Mouse (Mus musculus): ENCODE results near the gene Ext2. TPM values are rescaled to one million over a fixed set of nuclear protein-coding genes. Genes with fewer than 3 reads are reported as not detected.

The Ext2 gene
- polyA plus RNA-seq, 1 experiment from 2014 or later, result 71.3 TPM

GRCm38 (mm10) chr2:93719792-93720675, 102.3 kb downstream of the Ext2 start:
- Histone ChIP-seq H3K9me3 (replicated peaks; ENCODE audit: control insufficient read depth, low read length, poor library complexity, severe bottlenecking) (no peaks in the 10 kb centered on the region), H3K4me1 (ENCODE audit: control insufficient read depth, insufficient read depth, low read length) (no peaks in the 10 kb centered on the region), H3K27me3 (ENCODE audit: control insufficient read depth, insufficient read depth, low read depth, low read length) (no peaks in the 10 kb centered on the region), H3K4me3 (ENCODE audit: low read depth, low read length) (no peak overlapping the region), H3K27ac (ENCODE audit: low read length) (no peak overlapping the region), H3K9ac (ENCODE audit: low read depth, low read length) (no peak overlapping the region), H3K4me2 (ENCODE audit: low read length) (no peak overlapping the region), H3K36me3 (ENCODE audit: control insufficient read depth, insufficient read depth, low read length) (0 out of 2 replicates have a peak, but pooled peaks cover 7% of the 10 kb centered on the region)
- WGBS, result 62% methylated on average over 9 of the region's 9 CpGs
- no peak for ATAC-seq

GRCm38 (mm10) chr2:93713267-93713666, 109.1 kb downstream of the Ext2 start:
- no peak overlapping the region for H3K27ac ChIP-seq (ENCODE audit: low read length)
- no peaks in the 10 kb centered on the region for H3K4me1 ChIP-seq (ENCODE audit: control insufficient read depth, insufficient read depth, low read length)
- H3K9me3 ChIP-seq (replicated peaks; ENCODE audit: control insufficient read depth, low read length, poor library complexity, severe bottlenecking), result no peaks in the 10 kb centered on the region
- no peak overlapping the region for H3K4me2 ChIP-seq (ENCODE audit: low read length)
- H3K4me3 ChIP-seq (ENCODE audit: low read depth, low read length), result no peak overlapping the region
- H3K36me3 ChIP-seq (ENCODE audit: control insufficient read depth, insufficient read depth, low read length), result 0 out of 2 replicates have a peak, but pooled peaks cover 7% of the 10 kb centered on the region
- no peaks in the 10 kb centered on the region for H3K27me3 ChIP-seq (ENCODE audit: control insufficient read depth, insufficient read depth, low read depth, low read length)
- no peak overlapping the region for H3K9ac ChIP-seq (ENCODE audit: low read depth, low read length)
- ATAC-seq, result no peak

- Histone ChIP-seq H3K4me1 (ENCODE audit: control insufficient read depth, insufficient read depth, low read length) (no peaks in the 10 kb centered on the region), H3K27me3 (ENCODE audit: control insufficient read depth, insufficient read depth, low read depth, low read length) (no peaks in the 10 kb centered on the region), H3K27ac (ENCODE audit: low read length) (no peak overlapping the region), H3K4me2 (ENCODE audit: low read length) (no peak overlapping the region), H3K9ac (ENCODE audit: low read depth, low read length) (no peak overlapping the region), H3K36me3 (ENCODE audit: control insufficient read depth, insufficient read depth, low read length) (no peaks in the 10 kb centered on the region), H3K9me3 (replicated peaks; ENCODE audit: control insufficient read depth, low read length, poor library complexity, severe bottlenecking) (no peaks in the 10 kb centered on the region), H3K4me3 (ENCODE audit: low read depth, low read length) (no peak overlapping the region)
- no peak for ATAC-seq
- 85% methylated on average over 3 of the region's 3 CpGs for WGBS
Measured at GRCm38 (mm10) chr2:93711460-93711859, 110.9 kb downstream of the Ext2 start.

GRCm38 (mm10) chr2:93709696-93710095, 112.7 kb downstream of the Ext2 start:
- Histone ChIP-seq H3K4me1 (ENCODE audit: control insufficient read depth, insufficient read depth, low read length) (no peaks in the 10 kb centered on the region), H3K27me3 (ENCODE audit: control insufficient read depth, insufficient read depth, low read depth, low read length) (no peaks in the 10 kb centered on the region), H3K4me3 (ENCODE audit: low read depth, low read length) (no peak overlapping the region), H3K27ac (ENCODE audit: low read length) (no peak overlapping the region), H3K36me3 (ENCODE audit: control insufficient read depth, insufficient read depth, low read length) (no peaks in the 10 kb centered on the region; the same call in 1 of the 2 replicates), H3K9me3 (replicated peaks; ENCODE audit: control insufficient read depth, low read length, poor library complexity, severe bottlenecking) (no peaks in the 10 kb centered on the region), H3K9ac (ENCODE audit: low read depth, low read length) (no peak overlapping the region), H3K4me2 (ENCODE audit: low read length) (no peak overlapping the region)
- ATAC-seq, result no peak
- WGBS, result 75% methylated on average over 3 of the region's 3 CpGs

GRCm38 (mm10) chr2:93709241-93709640, 113.1 kb downstream of the Ext2 start:
- ATAC-seq, result no peak
- Histone ChIP-seq H3K4me1 (ENCODE audit: control insufficient read depth, insufficient read depth, low read length) (no peaks in the 10 kb centered on the region), H3K4me2 (ENCODE audit: low read length) (no peak overlapping the region), H3K4me3 (ENCODE audit: low read depth, low read length) (no peak overlapping the region), H3K36me3 (ENCODE audit: control insufficient read depth, insufficient read depth, low read length) (no peaks in the 10 kb centered on the region; the same call in 1 of the 2 replicates), H3K27me3 (ENCODE audit: control insufficient read depth, insufficient read depth, low read depth, low read length) (no peaks in the 10 kb centered on the region), H3K9me3 (replicated peaks; ENCODE audit: control insufficient read depth, low read length, poor library complexity, severe bottlenecking) (no peaks in the 10 kb centered on the region), H3K27ac (ENCODE audit: low read length) (no peak overlapping the region), H3K9ac (ENCODE audit: low read depth, low read length) (no peak overlapping the region)
- WGBS, result 96% methylated on average over 6 of the region's 6 CpGs

GRCm38 (mm10) chr2:93706825-93707224, 115.5 kb downstream of the Ext2 start:
- H3K9me3 ChIP-seq (replicated peaks; ENCODE audit: control insufficient read depth, low read length, poor library complexity, severe bottlenecking), result no peaks in the 10 kb centered on the region
- H3K36me3 ChIP-seq (ENCODE audit: control insufficient read depth, insufficient read depth, low read length), result peaks cover 5% of the 10 kb centered on the region
- 94% methylated on average over 3 of the region's 3 CpGs for WGBS
- no peak overlapping the region for H3K27ac ChIP-seq (ENCODE audit: low read length)
- H3K27me3 ChIP-seq (ENCODE audit: control insufficient read depth, insufficient read depth, low read depth, low read length), result no peaks in the 10 kb centered on the region
- no peaks in the 10 kb centered on the region for H3K4me1 ChIP-seq (ENCODE audit: control insufficient read depth, insufficient read depth, low read length)
- H3K4me3 ChIP-seq (ENCODE audit: low read depth, low read length), result no peak overlapping the region
- no peak overlapping the region for H3K9ac ChIP-seq (ENCODE audit: low read depth, low read length)
- no peak overlapping the region for H3K4me2 ChIP-seq (ENCODE audit: low read length)
- ATAC-seq, result no peak

- 93% methylated on average over 2 of the region's 2 CpGs for WGBS
- Histone ChIP-seq H3K4me3 (ENCODE audit: low read depth, low read length) (no peak overlapping the region), H3K9me3 (replicated peaks; ENCODE audit: control insufficient read depth, low read length, poor library complexity, severe bottlenecking) (no peaks in the 10 kb centered on the region), H3K36me3 (ENCODE audit: control insufficient read depth, insufficient read depth, low read length) (peaks cover 5% of the 10 kb centered on the region), H3K4me1 (ENCODE audit: control insufficient read depth, insufficient read depth, low read length) (no peaks in the 10 kb centered on the region), H3K9ac (ENCODE audit: low read depth, low read length) (no peak overlapping the region), H3K27ac (ENCODE audit: low read length) (no peak overlapping the region), H3K4me2 (ENCODE audit: low read length) (no peak overlapping the region), H3K27me3 (ENCODE audit: control insufficient read depth, insufficient read depth, low read depth, low read length) (no peaks in the 10 kb centered on the region)
- ATAC-seq, result no peak
Measured at GRCm38 (mm10) chr2:93706407-93706806, 116.0 kb downstream of the Ext2 start.

GRCm38 (mm10) chr2:93704195-93704594, 118.2 kb downstream of the Ext2 start:
- no peaks in the 10 kb centered on the region for H3K4me1 ChIP-seq (ENCODE audit: control insufficient read depth, insufficient read depth, low read length)
- no peak overlapping the region for H3K4me3 ChIP-seq (ENCODE audit: low read depth, low read length)
- H3K27me3 ChIP-seq (ENCODE audit: control insufficient read depth, insufficient read depth, low read depth, low read length), result no peaks in the 10 kb centered on the region
- no peak overlapping the region for H3K4me2 ChIP-seq (ENCODE audit: low read length)
- no peak overlapping the region for H3K27ac ChIP-seq (ENCODE audit: low read length)
- H3K9ac ChIP-seq (ENCODE audit: low read depth, low read length), result no peak overlapping the region
- H3K9me3 ChIP-seq (replicated peaks; ENCODE audit: control insufficient read depth, low read length, poor library complexity, severe bottlenecking), result no peaks in the 10 kb centered on the region
- ATAC-seq, result no peak
- WGBS, result 96% methylated on average over 4 of the region's 4 CpGs
- peaks cover 5% of the 10 kb centered on the region for H3K36me3 ChIP-seq (ENCODE audit: control insufficient read depth, insufficient read depth, low read length)
